Mouse (Mus musculus): ENCODE data around the gene Arl6ip6.

Arl6ip6 gene
- long read RNA-seq, experiment 1, transcript Arl6ip6-201 (4 exons, 2,548 nt), result major isoform, 17 of 20 reads
- long read RNA-seq, experiment 1, partial matches to known transcripts, result 2 of 20 reads
- long read RNA-seq, experiment 1, other reads (novel, unspliced or antisense), result 1 of 20 reads
- long read RNA-seq, experiment 2, transcript Arl6ip6-201 (4 exons, 2,548 nt), result major isoform, 12 of 13 reads
- long read RNA-seq, experiment 2, partial matches to known transcripts, result 0 of 13 reads
- long read RNA-seq, experiment 2, other reads (novel, unspliced or antisense), result 1 of 13 reads

- intact Hi-C loops (cut with DNase I), result no loop called here
These were observed at the start of gene Arl6ip6 for GRCm38 (mm10) chr2:53191523-53192220. Arl6ip6 (plus strand) TSS chr2:53191726.

DNA sequence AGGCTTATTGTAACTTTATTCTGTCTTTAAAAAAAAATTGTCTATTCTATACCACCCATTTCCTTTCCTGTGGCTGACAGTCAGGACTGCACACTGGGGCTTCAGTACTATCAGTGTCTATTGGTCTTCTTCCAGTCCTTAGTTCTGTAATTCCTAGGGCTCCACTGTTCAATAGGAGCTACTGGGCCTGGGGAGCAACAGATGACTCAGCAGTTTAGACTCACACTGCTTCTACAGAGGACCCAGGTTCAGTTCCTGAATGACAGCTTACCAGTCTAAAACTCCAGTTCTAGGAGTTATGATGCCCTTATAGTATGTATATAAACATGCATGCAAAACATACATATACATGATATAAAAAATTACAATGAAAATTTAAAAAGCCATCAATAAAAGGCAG lies 44.7 kb upstream of the Arl6ip6 start:
- intact Hi-C loops (cut with DNase I), result loop anchor here (10.0 kb wide), 1 partner anchor 58 kb away; no protein-coding TSS in a partner anchor

DNA sequence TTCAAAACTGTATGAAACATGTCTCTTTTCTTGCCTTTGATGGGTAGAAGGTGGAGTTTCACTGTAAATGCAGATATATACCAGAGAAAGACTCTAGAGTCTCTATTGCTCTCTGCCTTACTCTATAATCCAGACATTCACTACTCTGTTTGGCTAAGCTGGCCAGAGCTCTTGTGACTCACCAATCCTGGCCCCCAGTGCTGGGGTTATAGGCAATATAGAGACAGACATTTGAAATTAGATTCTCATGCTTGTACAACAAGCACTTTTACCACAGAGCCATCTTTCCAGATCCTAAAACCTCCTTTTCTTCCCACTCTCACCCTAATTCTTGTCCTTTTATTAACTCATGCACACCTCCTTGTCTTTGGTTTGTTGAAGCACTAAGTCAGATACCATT lies 17.6 kb upstream of the Arl6ip6 start:
- intact Hi-C loops (cut with DNase I), result no loop called here

GRCm38 (mm10) chr2:53178966-53179365 lies 12.6 kb upstream of the Arl6ip6 start:
- intact Hi-C loops (cut with DNase I), result no loop called here

DNA sequence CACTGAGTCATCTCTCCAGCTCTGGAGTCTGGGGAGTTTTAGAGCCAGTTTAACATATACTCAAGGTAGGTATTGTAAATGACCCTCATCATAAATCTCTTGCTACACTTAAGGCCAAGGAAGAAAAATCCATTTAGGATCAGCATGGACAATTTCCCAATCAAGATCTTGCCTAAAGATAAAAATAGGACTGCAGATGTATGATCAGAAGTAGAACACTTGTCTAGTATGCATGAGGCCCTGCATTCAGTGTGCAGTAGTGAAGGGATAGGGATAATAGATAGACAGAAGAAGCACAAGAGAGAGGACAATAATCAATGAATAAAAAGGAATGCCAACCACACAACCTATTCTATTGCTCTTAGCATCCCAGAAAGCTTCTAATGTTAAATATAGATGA lies 11.7 kb upstream of the Arl6ip6 start:
- intact Hi-C loops (cut with DNase I), result no loop called here

- intact Hi-C loops (cut with DNase I), result no loop called here
These were observed 1.7 kb upstream of the Arl6ip6 start for GRCm38 (mm10) chr2:53189811-53190210.

DNA sequence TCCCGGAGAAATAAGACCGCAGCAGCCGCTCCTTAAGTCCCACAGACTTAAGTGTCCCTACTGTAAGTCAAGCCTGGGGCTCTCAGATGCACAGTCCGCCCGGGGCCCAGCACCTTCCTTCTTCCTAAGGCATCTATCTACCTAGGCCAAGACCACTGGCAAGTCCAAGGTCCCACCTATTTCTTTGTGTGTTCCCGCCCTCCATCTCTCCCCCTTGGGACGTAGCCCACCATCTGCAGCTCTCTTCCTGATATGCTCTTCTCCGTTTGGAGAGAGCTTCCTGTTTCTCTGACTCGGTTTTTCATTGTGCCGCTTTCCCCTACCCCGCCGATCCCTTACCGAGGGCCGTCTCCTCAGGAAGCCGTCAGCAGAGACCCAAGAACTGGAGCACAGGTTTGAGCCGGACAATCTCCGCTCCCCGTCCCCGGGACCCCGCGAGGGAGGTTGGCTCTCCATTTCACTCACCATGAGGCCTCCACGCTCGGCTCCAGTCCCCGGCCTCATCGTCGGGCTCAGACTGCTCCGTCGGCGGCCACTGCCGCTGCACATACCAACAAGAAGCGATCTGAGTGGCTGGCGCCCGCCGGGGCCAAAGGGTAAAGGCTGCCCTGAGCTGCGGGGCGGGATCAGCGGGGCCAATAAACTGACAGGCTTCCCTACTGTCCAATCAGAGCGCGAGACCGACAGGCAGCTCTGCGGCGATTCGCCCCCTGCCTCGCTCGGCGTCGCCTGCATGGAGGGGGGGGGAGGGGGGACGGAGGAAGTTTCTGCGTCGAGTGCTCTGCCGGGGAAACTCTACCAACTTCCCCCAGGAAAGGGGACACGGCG lies 628 bp upstream of the Arl6ip6 start, which contains the start of gene Prpf40a:
TSS of gene Prpf40a (minus strand) at position 601 of the 828 bp plus-strand sequence.
- intact Hi-C loops (cut with DNase I), result no loop called here

DNA sequence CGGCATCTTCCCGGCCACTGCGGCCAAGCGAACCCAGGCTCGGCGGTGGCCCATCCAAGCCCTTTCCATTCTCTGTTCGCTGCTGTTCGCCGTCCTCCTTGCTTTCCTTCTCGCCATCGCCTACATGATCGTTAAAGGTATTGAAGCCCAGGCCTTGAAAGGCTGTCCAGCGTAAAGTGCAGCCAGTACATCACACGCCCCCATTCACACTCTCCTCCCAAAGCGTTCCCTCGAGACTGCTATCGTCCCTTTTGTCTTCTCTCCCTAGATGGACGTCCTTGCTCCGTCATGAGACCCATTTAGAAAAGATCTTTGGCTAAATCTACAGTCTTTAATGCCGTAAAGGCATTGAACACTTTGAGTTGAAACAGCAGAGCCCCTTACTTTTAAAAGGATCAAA lies 860 bp downstream of the Arl6ip6 start:
- intact Hi-C loops (cut with DNase I), result no loop called here

- intact Hi-C loops (cut with DNase I), result no loop called here
These were observed 4.9 kb downstream of the Arl6ip6 start for GRCm38 (mm10) chr2:53196431-53196830.

DNA sequence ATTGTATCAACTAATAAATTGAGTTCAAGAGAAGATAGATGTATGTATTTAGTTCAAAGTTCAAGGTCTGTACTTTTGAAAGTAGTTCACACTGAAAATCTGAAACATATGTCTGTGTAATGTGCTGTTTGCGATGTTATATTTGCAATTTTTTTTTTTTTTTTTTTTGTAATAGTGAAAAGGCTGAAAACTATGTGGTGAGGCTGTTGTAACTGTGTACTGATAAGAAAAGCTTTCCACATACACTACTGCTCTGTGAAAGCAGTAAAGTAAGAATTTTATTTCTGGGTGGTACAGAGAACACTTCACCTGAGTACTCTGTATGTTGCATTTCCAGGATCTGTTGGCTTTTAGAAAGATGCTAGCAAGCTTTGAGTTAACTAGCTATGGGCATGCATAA lies 7.7 kb downstream of the Arl6ip6 start:
- intact Hi-C loops (cut with DNase I), result no loop called here

DNA sequence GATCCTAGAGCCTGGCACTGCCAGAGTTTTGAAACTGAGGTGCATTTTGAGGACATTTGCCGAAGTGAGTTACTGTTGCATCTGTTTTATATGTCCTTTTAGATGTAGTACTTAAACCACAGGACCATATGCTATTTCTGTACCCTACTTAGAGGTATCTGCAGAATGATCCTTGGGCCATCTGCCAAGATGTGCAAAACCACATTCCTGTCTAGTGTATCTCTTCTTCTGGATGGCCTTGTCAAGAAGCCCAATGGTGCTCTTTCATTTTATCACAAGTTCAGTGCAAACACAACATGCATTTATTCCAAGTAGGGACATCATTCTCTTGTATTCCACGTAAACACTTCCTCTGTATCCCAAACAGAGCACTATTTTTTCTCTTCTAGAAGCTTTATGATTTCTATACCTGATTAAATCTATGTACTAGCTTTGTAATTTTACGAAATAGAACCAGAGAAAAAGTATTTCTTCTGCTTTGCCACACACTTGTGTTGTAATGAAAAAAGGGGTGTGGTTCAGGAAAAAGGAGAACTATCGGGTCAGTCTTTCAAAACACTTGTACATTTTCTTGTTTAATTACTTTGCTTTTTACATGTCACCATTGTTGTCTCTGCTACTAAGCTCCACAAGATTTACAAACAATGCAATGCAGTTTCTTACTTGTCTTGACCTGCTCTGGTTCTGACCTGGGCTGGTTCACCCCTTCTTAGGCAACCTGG lies 8.8 kb downstream of the Arl6ip6 start:
- intact Hi-C loops (cut with DNase I), result loop anchor here (10.0 kb wide), 2 partner anchors 56 to 446 kb away; no protein-coding TSS in a partner anchor

- intact Hi-C loops (cut with DNase I), result loop anchor here (10.0 kb wide), 2 partner anchors 60 to 450 kb away; no protein-coding TSS in a partner anchor
These were observed 13.1 kb downstream of the Arl6ip6 start for GRCm38 (mm10) chr2:53204373-53205274.

DNA sequence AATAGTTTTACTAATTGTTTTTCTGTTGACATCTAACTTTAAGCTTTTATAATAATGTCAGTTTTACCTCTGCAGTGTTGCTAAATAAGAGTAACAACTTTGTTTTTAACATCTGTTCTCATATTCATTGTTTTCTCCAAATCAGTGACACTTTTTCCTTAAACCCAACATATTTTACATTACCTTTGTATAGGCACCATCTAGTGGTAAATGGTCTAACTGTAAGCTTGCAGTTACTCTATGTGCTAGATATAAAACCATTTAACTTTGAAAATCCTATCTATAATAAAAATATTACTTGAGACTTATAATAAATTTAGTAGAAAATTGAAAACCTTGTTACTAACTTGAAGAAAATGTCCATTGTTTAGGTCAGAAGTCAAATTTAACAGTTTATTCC lies 15.2 kb downstream of the Arl6ip6 start:
- intact Hi-C loops (cut with DNase I), result loop anchor here (10.0 kb wide), 2 partner anchors 62 to 452 kb away; no protein-coding TSS in a partner anchor

- intact Hi-C loops (cut with DNase I), result no loop called here
These were observed 22.0 kb downstream of the Arl6ip6 start for GRCm38 (mm10) chr2:53213493-53213892.

- intact Hi-C loops (cut with DNase I), result no loop called here
These were observed 30.7 kb downstream of the Arl6ip6 start for GRCm38 (mm10) chr2:53222242-53222641.

DNA sequence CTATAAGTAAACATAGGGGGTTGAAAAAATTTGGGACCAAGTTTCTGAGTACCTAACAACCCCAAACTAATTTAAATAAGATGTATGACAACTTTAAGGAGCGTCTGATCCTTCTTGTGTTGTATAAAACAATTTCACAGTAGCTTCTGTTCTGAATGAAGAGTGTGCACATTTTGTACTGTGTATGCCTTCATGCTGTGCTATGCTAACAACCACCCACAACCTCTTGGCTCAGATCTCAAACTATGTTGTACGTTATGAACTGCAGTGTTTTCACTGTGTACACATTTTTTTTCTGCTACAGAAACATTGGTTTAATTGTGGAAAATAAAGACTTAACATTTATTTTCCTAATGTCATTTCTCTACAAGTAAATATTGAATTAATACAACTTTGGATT lies 65.5 kb downstream of the Arl6ip6 start:
- intact Hi-C loops (cut with DNase I), result no loop called here
